Mouse (Mus musculus): ENCODE measurements at regions not wholly inside any gene's neighbourhood (a gene's known extent, or its start where the extent isn't known, plus 50 kb on each side); places are given as distances from the start of the nearest gene placed in this dataset.

GRCm38 (mm10) chr4:54780511-54780910 is 164.3 kb upstream of the Zfp462 start:
- in situ Hi-C loops (cut with MboI; ENCODE audit: low pct_ligation_motif_present, low pct_unique_long_range_greater_than_20kb, low sequenced_read_pairs) (no loop called here), dilution Hi-C loops (cut with MboI; ENCODE audit: extremely low pct_ligation_motif_present, extremely low pct_unique_long_range_greater_than_20kb, low sequenced_read_pairs) (no loop called here)
- no peak for DNase-seq (ENCODE audit: extremely low read depth)
- peaks cover 7% of the 10 kb centered on the region for H3K9me3 ChIP-seq (replicated peaks; ENCODE audit: low read length)
- H3K27ac ChIP-seq (ENCODE audit: insufficient read depth, low read depth), result no peak overlapping the region
- no peak overlapping the region for H3K4me2 ChIP-seq (ENCODE audit: insufficient read depth, low read depth, poor library complexity, severe bottlenecking)
- H3K36me3 ChIP-seq (replicated peaks in 1 of 2; ENCODE audit: control insufficient read depth in 1 of 2, insufficient read depth in 1 of 2, low read length in 1 of 2), result no peaks in the 10 kb centered on the region
- no peaks in the 10 kb centered on the region for H3K79me2 ChIP-seq (replicated peaks; ENCODE audit: control insufficient read depth, extremely low read depth, insufficient read depth, poor library complexity, severe bottlenecking)
- H3K4me1 ChIP-seq (ENCODE audit: control insufficient read depth in 1 of 2, insufficient read depth in 2 of 2), result no peaks in the 10 kb centered on the region
- H3K9ac ChIP-seq (ENCODE audit: insufficient read depth, low read depth), result no peak overlapping the region
- TF ChIP-seq HCFC1 (IDR thresholded peaks at IDR 0.05; ENCODE audit: low read depth, low read length) (no peak), MYC (IDR thresholded peaks at IDR 0.05; ENCODE audit: low read depth, low read length) (no peak), CHD1 (IDR thresholded peaks at IDR 0.05; ENCODE audit: low read depth, low read length) (no peak), PAX5 (IDR thresholded peaks at IDR 0.05; ENCODE audit: low read length) (no peak), ZMIZ1 (IDR thresholded peaks at IDR 0.05; ENCODE audit: low read depth, low read length) (no peak)
- no peak overlapping the region for H3K4me3 ChIP-seq (replicated peaks in 1 of 3; ENCODE audit: low read depth in 2 of 3, low read length in 2 of 3, poor library complexity in 1 of 3)
- H3K27me3 ChIP-seq (replicated peaks), result no peaks in the 10 kb centered on the region

DNA sequence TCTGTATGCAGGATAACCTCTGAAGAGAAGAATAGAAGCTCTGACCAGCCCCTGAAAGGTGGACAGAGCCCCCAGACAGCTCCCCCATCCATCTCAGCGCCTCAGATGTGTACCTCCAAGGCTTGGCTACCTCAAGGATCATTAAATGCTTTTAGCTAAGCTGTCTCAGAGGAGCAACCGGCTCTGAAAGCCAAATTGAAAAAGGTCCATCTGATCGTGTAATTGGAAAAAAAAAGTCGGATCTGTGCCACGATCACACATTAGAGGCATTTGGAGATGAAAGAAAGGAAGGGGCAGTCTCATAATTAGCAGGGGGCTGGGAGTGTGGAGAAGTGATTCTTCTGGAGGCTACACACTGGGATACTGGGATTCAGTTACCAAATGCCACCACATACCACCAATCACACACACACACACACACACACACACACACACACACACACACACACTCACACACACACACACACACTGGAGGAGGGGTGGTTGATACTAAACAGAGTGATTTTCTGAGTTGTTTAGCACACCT is 153.6 kb upstream of the Zfp462 start:
- no peak for DNase-seq (ENCODE audit: extremely low read depth)
- dilution Hi-C loops (cut with MboI; ENCODE audit: extremely low pct_ligation_motif_present, extremely low pct_unique_long_range_greater_than_20kb, low sequenced_read_pairs), result no loop called here
- Histone ChIP-seq H3K27ac (ENCODE audit: insufficient read depth, low read depth) (no peak overlapping the region), H3K27me3 (replicated peaks) (no peaks in the 10 kb centered on the region), H3K4me2 (ENCODE audit: insufficient read depth, low read depth, poor library complexity, severe bottlenecking) (no peak overlapping the region), H3K9me3 (replicated peaks; ENCODE audit: low read length) (peaks cover 27% of the 10 kb centered on the region), H3K36me3 (replicated peaks in 1 of 2; ENCODE audit: control insufficient read depth in 1 of 2, insufficient read depth in 1 of 2, low read length in 1 of 2) (no peaks in the 10 kb centered on the region), H3K4me3 (replicated peaks in 1 of 3; ENCODE audit: low read depth in 2 of 3, low read length in 2 of 3, poor library complexity in 1 of 3) (no peak overlapping the region), H3K4me1 (ENCODE audit: control insufficient read depth in 1 of 2, insufficient read depth in 2 of 2) (no peaks in the 10 kb centered on the region), H3K79me2 (replicated peaks; ENCODE audit: control insufficient read depth, extremely low read depth, insufficient read depth, poor library complexity, severe bottlenecking) (no peaks in the 10 kb centered on the region), H3K9ac (ENCODE audit: insufficient read depth, low read depth) (no peak overlapping the region)
- in situ Hi-C loops (cut with MboI; ENCODE audit: low pct_ligation_motif_present, low pct_unique_long_range_greater_than_20kb, low sequenced_read_pairs), result no loop called here
- no peak for TF ChIP-seq SIN3A (IDR thresholded peaks at IDR 0.05; ENCODE audit: low read length)
- no peak for TF ChIP-seq ZKSCAN1 (IDR thresholded peaks at IDR 0.05; ENCODE audit: borderline replicate concordance, low read depth, low read length)
- no peak for TF ChIP-seq RAD21 (IDR thresholded peaks at IDR 0.05; ENCODE audit: low read depth, low read length)
- no peak for TF ChIP-seq MEF2A (IDR thresholded peaks at IDR 0.05; ENCODE audit: borderline replicate concordance, low read depth, low read length)
- TF ChIP-seq POLR2A (IDR thresholded peaks at IDR 0.05; ENCODE audit: low read depth, low read length), result no peak
- TF ChIP-seq MAZ (IDR thresholded peaks at IDR 0.05; ENCODE audit: low read depth, low read length), result no peak
- TF ChIP-seq ETS1 (conservative IDR thresholded peaks at IDR 0.05; ENCODE audit: low read depth, low read length), result no peak
- no peak for TF ChIP-seq JUN (IDR thresholded peaks at IDR 0.05; ENCODE audit: insufficient read depth, low read depth, low read length)
- TF ChIP-seq USF2 (conservative IDR thresholded peaks at IDR 0.05; ENCODE audit: low read depth, low read length), result no peak
- TF ChIP-seq KAT2A (IDR thresholded peaks at IDR 0.05; ENCODE audit: insufficient replicate concordance, low read length), result no peak
- TF ChIP-seq MXI1 (IDR thresholded peaks at IDR 0.05; ENCODE audit: low read depth, low read length), result no peak
- TF ChIP-seq PAX5 (IDR thresholded peaks at IDR 0.05; ENCODE audit: low read length), result no peak
- TF ChIP-seq EP300 (IDR thresholded peaks at IDR 0.05; ENCODE audit: low read length), result no peak
